Mouse (Mus musculus) liver, embryonic 14.5 days (tissue): ENCODE measurements around the gene Lekr1.

ENCODE experiments used
- CTCF ChIP-seq: IDR thresholded peaks from 2 replicates; pipeline ENCODE4 v1.5.1; 2016; ENCODE audit warnings: antibody characterized with exemption, low read depth, control low read depth
- EP300 ChIP-seq: IDR thresholded peaks from 2 replicates; pipeline ENCODE4 v1.6.1; 2016; ENCODE audit warnings: antibody characterized with exemption, low read depth

DNA sequence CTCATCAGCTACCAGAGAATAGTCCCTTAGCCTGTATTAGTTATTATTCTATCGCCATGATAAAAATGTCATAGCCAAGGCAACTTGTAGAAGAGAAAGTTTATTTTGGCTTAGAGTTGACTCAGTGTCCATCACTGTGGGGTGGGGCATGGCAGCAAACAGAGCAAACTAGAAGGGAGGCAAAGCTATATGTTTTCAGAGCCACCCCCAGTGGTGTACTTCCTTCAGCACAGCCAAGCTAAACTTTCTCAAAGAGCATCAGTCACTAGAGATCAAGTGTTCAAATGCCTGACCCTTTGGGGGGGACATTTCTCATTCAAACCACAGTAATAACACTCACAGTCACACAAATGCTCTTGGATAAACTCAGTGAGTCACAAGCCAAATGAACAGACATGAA, 22.4 kb upstream of the Lekr1 start:
- TF ChIP-seq CTCF: no peak
- TF ChIP-seq EP300: no peak
